20 mouse cellular contexts compared by ENCODE assay signal in genomic region chr7:132465897-132466296, GRCm38 (mm10).
A peak's percentile ranks its signal among the peaks of the same experiment; 100 is the strongest.
DNase-seq lines count a peak whose midpoint lies in the region; ATAC-seq and TF ChIP-seq lines count a peak whose summit lies in the region.
"Had no signal": no experiment of that assay in that cellular context is flagged by ENCODE, and none has a peak within 500 bp of the region (broad histone marks: within the 10 kb centered on the region; RNA-seq: fewer than 3 reads in every experiment).

No protein-coding gene starts in this region.

- no peaks in the 10 kb centered on the region for H3K9me3 ChIP-seq in MEL (replicated peaks; ENCODE audit: insufficient read depth, low read length)
- no peaks in the 10 kb centered on the region for H3K9me3 ChIP-seq in liver, embryonic 12.5 days (replicated peaks)
- H3K9me3 ChIP-seq: embryonic facial prominence, embryonic 12.5 days; embryonic facial prominence, embryonic 15.5 days; forebrain, embryonic 15.5 days; hindbrain, embryonic 12.5 days; hindbrain, embryonic 15.5 days; intestine, embryonic 15.5 days had no signal

- no peak for TF ChIP-seq RAD21 in MEL (IDR thresholded peaks at IDR 0.05; ENCODE audit: low read depth, low read length)

- no peak for TF ChIP-seq EP300 in MEL (IDR thresholded peaks at IDR 0.05; ENCODE audit: low read depth in 1 of 2, low read length in 2 of 2)
- TF ChIP-seq EP300 in heart, adult 2 months (IDR thresholded peaks at IDR 0.05; ENCODE audit: insufficient read depth, low read depth, low read length) = no peak

- ATAC-seq in common myeloid progenitor, adult 5-6 weeks (replicated peaks; ENCODE audit: low read depth, poor library complexity, severe bottlenecking) = peak; percentile 50; the same call in 1 of the 2 replicates
- ATAC-seq in megakaryocyte progenitor cell, adult 5-6 weeks (replicated peaks; ENCODE audit: poor library complexity) = peak; percentile 83
- ATAC-seq in liver, embryonic 12.5 days = no peak
- ATAC-seq: forebrain, embryonic 15.5 days; intestine, embryonic 15.5 days; Patski had no signal

- 91% methylated on average over 5 of the region's 5 CpGs for WGBS in heart, adult 2 months
- WGBS in liver, embryonic 12.5 days (ENCODE audit: insufficient replicate concordance) = 72% methylated on average over 5 of the region's 5 CpGs

- no peaks in the 10 kb centered on the region for H3K27me3 ChIP-seq in MEL (ENCODE audit: control insufficient read depth in 1 of 2, insufficient read depth in 2 of 2, low read length in 2 of 2)
- no peaks in the 10 kb centered on the region for H3K27me3 ChIP-seq in heart, adult 2 months (ENCODE audit: control insufficient read depth, insufficient read depth, low read length)
- H3K27me3 ChIP-seq in liver, embryonic 12.5 days (replicated peaks) = peaks cover 8% of the 10 kb centered on the region; the same call in 1 of the 2 replicates
- H3K27me3 ChIP-seq: embryonic facial prominence, embryonic 12.5 days; embryonic facial prominence, embryonic 15.5 days; forebrain, embryonic 15.5 days; hindbrain, embryonic 12.5 days; hindbrain, embryonic 15.5 days; intestine, embryonic 15.5 days; Patski had no signal

- H3K4me2 ChIP-seq in liver, embryonic 12.5 days = no peak overlapping the region
- H3K4me2 ChIP-seq: embryonic facial prominence, embryonic 12.5 days; embryonic facial prominence, embryonic 15.5 days; forebrain, embryonic 15.5 days; heart, embryonic 11.5 days; hindbrain, embryonic 12.5 days; hindbrain, embryonic 15.5 days; intestine, embryonic 15.5 days had no signal

- DNase-seq in MEL (ENCODE audit: low read depth, low spot score) = peak; percentile 28
- no peak for DNase-seq in heart, adult 2 months
- no peak for DNase-seq in kidney, adult 18-20 months
- DNase-seq: adrenal gland, adult 2 months; adrenal gland, postnatal 14 days; cerebellum, adult 11-12 months; cerebellum, adult 9-10 months; cerebellum, postnatal 14 days; gastrocnemius, postnatal 25 days had no signal

- peaks cover 0 to 3% of the 10 kb centered on the region in 2 experiments; a peak in 1 of 4 replicates for H3K36me3 ChIP-seq in MEL (ENCODE audit: control insufficient read depth in 1 of 2, insufficient read depth in 2 of 2, low read length in 2 of 2)
- no peaks in the 10 kb centered on the region for H3K36me3 ChIP-seq in heart, adult 2 months (ENCODE audit: control insufficient read depth, insufficient read depth, low read length)
- H3K36me3 ChIP-seq in liver, embryonic 12.5 days = no peaks in the 10 kb centered on the region
- H3K36me3 ChIP-seq: embryonic facial prominence, embryonic 12.5 days; embryonic facial prominence, embryonic 15.5 days; forebrain, embryonic 15.5 days; hindbrain, embryonic 12.5 days; hindbrain, embryonic 15.5 days; intestine, embryonic 15.5 days had no signal

- H3K27ac ChIP-seq in MEL (ENCODE audit: control insufficient read depth, low read depth, low read length) = no peak overlapping the region
- H3K27ac ChIP-seq in heart, adult 2 months = no peak overlapping the region
- H3K27ac ChIP-seq in liver, embryonic 12.5 days = no peak overlapping the region
- H3K27ac ChIP-seq: embryonic facial prominence, embryonic 12.5 days; embryonic facial prominence, embryonic 15.5 days; forebrain, embryonic 15.5 days; hindbrain, embryonic 12.5 days; hindbrain, embryonic 15.5 days; intestine, embryonic 15.5 days had no signal

- no peak overlapping the region for H3K4me3 ChIP-seq in MEL (ENCODE audit: control insufficient read depth in 1 of 2, insufficient read depth in 1 of 2, low read depth in 2 of 2, low read length in 2 of 2)
- H3K4me3 ChIP-seq in heart, adult 2 months = no peak overlapping the region
- no peak overlapping the region for H3K4me3 ChIP-seq in liver, embryonic 12.5 days
- H3K4me3 ChIP-seq: embryonic facial prominence, embryonic 12.5 days; embryonic facial prominence, embryonic 15.5 days; forebrain, embryonic 15.5 days; hindbrain, embryonic 12.5 days; hindbrain, embryonic 15.5 days; intestine, embryonic 15.5 days had no signal

- H3K9ac ChIP-seq in MEL (ENCODE audit: control insufficient read depth, low read depth, low read length, poor library complexity, severe bottlenecking) = no peak overlapping the region
- no peak overlapping the region for H3K9ac ChIP-seq in heart, adult 2 months (ENCODE audit: low read depth, low read length)
- H3K9ac ChIP-seq in liver, embryonic 12.5 days = no peak overlapping the region
- H3K9ac ChIP-seq: embryonic facial prominence, embryonic 12.5 days; embryonic facial prominence, embryonic 15.5 days; forebrain, embryonic 15.5 days; hindbrain, embryonic 12.5 days; hindbrain, embryonic 15.5 days; intestine, embryonic 15.5 days had no signal

- TF ChIP-seq CTCF in MEL (IDR thresholded peaks at IDR 0.05 in 2 of 3, conservative IDR thresholded peaks at IDR 0.05 in 1 of 3; ENCODE audit: control insufficient read depth in 1 of 3, insufficient read depth in 1 of 3, low read depth in 2 of 3, low read length in 3 of 3, poor library complexity in 1 of 3, severe bottlenecking in 1 of 3) = no peak
- no peak for TF ChIP-seq CTCF in heart, adult 2 months (IDR thresholded peaks at IDR 0.05)

- intact Hi-C loops in heart, adult 2 months (cut with DNase I) = no loop called here

- TF ChIP-seq POLR2A in MEL (IDR thresholded peaks at IDR 0.05; ENCODE audit: control insufficient read depth in 1 of 2, insufficient read depth in 1 of 2, low read depth in 1 of 2, low read length in 2 of 2, poor library complexity in 1 of 2) = no peak
- no peak for TF ChIP-seq POLR2A in heart, adult 2 months (IDR thresholded peaks at IDR 0.05; ENCODE audit: insufficient read depth, low read depth, low read length)

- H3K79me2 ChIP-seq in MEL (ENCODE audit: control insufficient read depth, insufficient read depth, low read length, poor library complexity) = no peaks in the 10 kb centered on the region
- H3K79me2 ChIP-seq in heart, adult 2 months (replicated peaks; ENCODE audit: control insufficient read depth, insufficient read depth, low read length) = no peaks in the 10 kb centered on the region

- H3K4me1 ChIP-seq in MEL (ENCODE audit: control insufficient read depth in 1 of 2, insufficient read depth in 2 of 2, low read length in 2 of 2) = peaks cover 0 to 11% of the 10 kb centered on the region in 2 experiments; a peak in 2 of 4 replicates
- H3K4me1 ChIP-seq in heart, adult 2 months (ENCODE audit: control insufficient read depth, insufficient read depth, low read length) = peaks cover 2% of the 10 kb centered on the region; the same call in 1 of the 2 replicates
- H3K4me1 ChIP-seq in liver, embryonic 12.5 days = peaks cover 12% of the 10 kb centered on the region
- H3K4me1 ChIP-seq: embryonic facial prominence, embryonic 12.5 days; embryonic facial prominence, embryonic 15.5 days; forebrain, embryonic 15.5 days; hindbrain, embryonic 15.5 days; intestine, embryonic 15.5 days had no signal

TF ChIP-seq in MEL, 35 proteins besides CTCF, POLR2A, EP300 and RAD21:
- TF ChIP-seq MAX (IDR thresholded peaks at IDR 0.05; ENCODE audit: low read length) = no peak
- no peak for TF ChIP-seq POLR2AphosphoS5 (IDR thresholded peaks at IDR 0.05; ENCODE audit: borderline replicate concordance, low read depth, low read length)
- TF ChIP-seq ZMIZ1 (IDR thresholded peaks at IDR 0.05; ENCODE audit: low read depth, low read length) = no peak
- no peak for TF ChIP-seq MXI1 (IDR thresholded peaks at IDR 0.05; ENCODE audit: low read depth, low read length)
- no peak for TF ChIP-seq BHLHE40 (IDR thresholded peaks at IDR 0.05; ENCODE audit: borderline replicate concordance, low read depth, low read length)
- no peak for TF ChIP-seq TBP (IDR thresholded peaks at IDR 0.05; ENCODE audit: low read depth, low read length)
- TF ChIP-seq ZKSCAN1 (IDR thresholded peaks at IDR 0.05; ENCODE audit: low read depth, low read length) = no peak
- TF ChIP-seq ELF1 (IDR thresholded peaks at IDR 0.05; ENCODE audit: low read depth, low read length) = no peak
- TF ChIP-seq MEF2A (IDR thresholded peaks at IDR 0.05; ENCODE audit: extremely low read depth, insufficient replicate concordance, low read depth, low read length, poor library complexity, severe bottlenecking) = no peak
- TF ChIP-seq SMC3 (IDR thresholded peaks at IDR 0.05; ENCODE audit: low read depth, low read length) = no peak
- TF ChIP-seq CHD1 (IDR thresholded peaks at IDR 0.05; ENCODE audit: low read depth, low read length) = no peak
- no peak for TF ChIP-seq TCF12 (IDR thresholded peaks at IDR 0.05; ENCODE audit: low read depth, low read length)
- TF ChIP-seq JUND (IDR thresholded peaks at IDR 0.05; ENCODE audit: low read depth, low read length) = no peak
